Mouse (Mus musculus): ENCODE measurements around the gene Dhx37.
"Not testable (repeated sequence)": the region's sequence is repeated elsewhere in the genome, so short reads cannot be mapped to it uniquely, and the experiment has no call there.

Gene Dhx37

DNA sequence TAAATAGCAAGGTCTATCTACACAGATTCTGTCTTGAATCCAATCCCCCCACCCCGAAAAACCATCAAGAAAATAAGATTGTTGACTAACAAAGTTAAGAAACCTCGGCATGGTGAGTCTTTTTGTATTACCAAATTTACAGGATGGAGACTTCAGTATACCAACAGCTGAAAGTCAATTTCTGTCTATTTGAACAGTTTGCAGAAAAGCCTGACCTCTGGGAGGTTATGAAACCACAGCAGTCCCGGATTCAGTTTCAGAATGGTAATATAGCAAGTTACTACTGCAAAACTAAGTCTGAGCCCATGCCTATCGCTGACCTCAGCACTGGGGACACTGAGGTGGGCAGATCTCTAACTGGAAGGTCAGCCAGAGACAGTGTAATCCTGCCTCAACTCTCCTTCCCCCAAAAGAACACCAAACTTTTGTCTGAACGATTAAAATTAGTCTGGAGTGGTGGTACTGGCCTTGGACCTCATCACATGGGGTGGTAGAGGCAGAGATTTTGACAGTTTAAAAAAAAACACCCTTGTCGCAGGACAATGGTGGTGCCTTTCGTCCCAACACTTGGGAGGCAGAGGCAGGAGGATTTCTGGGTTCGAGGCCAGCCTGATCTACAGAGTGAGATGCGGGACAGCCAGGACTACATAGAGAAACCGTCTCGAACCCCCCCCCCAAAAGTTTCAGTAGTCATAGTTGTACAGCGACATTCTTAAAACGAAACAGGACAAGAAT lies 45.4 kb downstream of the Dhx37 start:
- DNase-seq: no peak

DNA sequence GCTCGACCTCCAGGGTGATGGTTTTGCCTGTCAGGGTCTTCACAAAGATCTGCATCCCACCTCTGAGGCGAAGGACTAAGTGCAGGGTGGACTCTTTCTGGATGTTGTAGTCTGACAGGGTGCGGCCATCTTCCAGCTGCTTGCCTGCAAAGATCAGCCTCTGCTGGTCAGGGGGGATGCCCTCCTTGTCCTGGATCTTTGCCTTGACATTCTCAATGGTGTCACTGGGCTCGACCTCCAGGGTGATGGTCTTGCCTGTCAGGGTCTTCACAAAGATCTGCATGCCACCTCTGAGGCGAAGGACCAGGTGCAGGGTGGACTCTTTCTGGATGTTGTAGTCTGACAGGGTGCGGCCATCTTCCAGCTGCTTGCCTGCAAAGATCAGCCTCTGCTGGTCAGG lies 46.6 kb downstream of the Dhx37 start:
- not testable (repeated sequence) for DNase-seq

- no peak for DNase-seq
These were observed 48.5 kb downstream of the Dhx37 start for GRCm38 (mm10) chr5:125385215-125385940.

- DNase-seq: no peak
These were observed 49.3 kb downstream of the Dhx37 start for GRCm38 (mm10) chr5:125384512-125385214.

DNA sequence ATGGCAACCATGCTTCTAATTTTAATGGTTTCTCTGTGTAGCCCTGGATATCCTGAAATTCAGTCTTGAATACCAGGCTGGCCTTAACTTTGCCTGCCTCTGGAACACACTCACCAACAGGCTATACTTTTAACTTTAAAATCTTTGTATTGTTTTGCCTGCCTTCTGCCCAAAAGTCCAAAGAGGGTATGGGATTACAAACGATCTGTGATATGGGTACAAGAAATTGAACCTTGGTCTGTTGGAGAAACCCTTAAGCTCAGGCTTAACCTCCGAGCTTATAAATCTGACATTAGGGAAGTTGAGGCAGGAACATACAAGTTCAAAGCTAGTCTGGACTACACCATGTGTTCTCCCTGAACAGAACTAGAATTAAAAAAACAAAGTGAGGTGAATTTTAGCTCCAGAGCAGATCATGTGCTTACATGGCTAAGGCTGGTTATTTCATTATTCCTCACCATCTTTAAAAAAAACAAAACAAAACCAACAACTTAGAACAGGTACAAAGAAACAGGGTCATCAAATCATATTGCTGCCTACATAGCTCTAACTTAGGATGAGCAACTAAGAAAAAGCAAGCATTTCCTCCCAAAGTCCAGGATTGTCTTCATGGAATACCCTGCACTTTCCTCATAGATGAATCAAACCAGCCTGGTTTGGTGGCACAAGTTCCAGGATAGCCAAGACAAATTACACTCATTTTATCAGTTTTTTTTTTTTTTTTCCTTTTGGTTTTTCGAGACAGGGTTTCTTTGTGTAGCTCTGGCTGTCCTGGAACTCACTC lies 50.1 kb downstream of the Dhx37 start:
- DNase-seq: no peak

GRCm38 (mm10) chr5:125382673-125383558 lies 51.0 kb downstream of the Dhx37 start:
- peak in 1 of 2 experiments; percentile 49 for DNase-seq

DNA sequence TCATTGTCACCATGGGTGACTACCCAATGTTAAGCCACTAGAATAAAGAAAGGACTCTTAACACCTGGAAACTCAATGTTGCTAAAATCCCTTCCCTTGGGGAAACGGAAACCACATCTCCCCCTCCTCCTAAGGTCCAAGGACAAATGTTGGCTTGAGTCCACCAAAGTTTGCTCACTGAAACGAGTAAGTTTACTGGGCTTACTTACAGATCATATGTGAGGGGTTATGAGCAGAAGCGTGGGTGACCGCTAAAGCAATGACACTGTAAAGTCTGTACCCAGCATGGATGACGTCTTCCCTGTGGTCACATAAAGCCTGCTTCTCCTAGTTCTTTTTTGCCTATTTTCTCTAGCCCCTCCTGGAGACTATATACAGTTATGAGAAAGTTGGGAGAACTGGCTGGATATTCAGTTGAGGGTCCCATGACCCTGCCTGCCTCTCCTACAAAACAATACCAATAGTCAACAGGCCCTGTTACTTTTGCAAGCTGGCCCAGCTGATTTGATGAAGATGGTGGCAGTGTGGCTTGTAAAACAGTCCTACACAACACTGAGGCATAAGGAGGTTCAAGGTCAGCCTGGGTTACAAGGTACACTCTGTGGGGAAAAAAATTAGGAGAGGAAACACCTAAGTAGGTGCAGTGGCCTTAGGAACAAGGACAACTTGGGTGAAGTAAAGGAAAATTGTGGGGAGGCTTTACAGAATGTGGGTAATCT lies 51.8 kb downstream of the Dhx37 start:
- DNase-seq: no peak

- DNase-seq: no peak
These were observed 55.0 kb downstream of the Dhx37 start for GRCm38 (mm10) chr5:125378919-125379318.

DNA sequence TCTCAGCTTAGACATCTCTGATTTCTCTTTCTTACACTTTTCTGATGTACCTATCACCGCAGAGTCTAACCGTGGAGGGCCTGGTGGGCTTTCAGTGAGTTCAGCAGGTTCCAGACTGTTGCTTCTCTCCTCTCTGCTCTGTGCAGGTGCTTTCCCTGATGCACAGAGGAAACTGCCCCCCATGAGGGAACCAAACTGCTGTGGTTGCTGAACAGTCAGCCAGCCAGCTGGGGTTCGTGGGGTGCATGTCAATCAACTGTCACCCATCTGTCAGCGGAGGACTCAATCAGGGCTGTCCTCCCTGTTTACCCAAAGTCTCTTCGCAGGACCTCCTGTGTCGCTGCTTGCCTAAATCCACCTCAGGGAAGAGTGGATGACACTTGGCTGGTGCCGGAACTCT lies 56.7 kb downstream of the Dhx37 start:
- no peak for DNase-seq

- no peak for DNase-seq
These were observed 58.0 kb downstream of the Dhx37 start for GRCm38 (mm10) chr5:125375871-125376270.

GRCm38 (mm10) chr5:125372027-125372426 lies 61.9 kb downstream of the Dhx37 start:
- DNase-seq: no peak

GRCm38 (mm10) chr5:125370950-125371693 lies 62.8 kb downstream of the Dhx37 start:
- no peak for DNase-seq

DNA sequence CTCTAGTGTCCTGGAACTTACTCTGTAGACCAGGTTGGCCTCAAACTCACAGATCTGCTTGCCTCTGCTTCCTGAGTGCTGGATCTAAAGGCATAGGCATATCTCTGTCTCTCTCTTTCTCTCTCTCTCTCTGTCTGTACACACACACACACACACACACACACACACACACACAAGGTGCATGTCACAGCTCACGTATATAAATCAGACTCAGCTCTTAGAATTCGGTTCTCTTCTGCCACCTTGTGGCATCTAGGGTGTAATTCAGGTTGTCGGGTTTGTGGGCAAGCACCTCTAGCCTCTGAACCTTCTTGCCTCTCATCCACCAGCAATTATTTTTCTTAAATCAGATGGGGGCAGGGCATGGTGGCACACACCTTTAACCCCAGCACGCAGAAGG lies 65.4 kb downstream of the Dhx37 start:
- peak in 1 of 2 experiments; percentile 55 for DNase-seq

- DNase-seq: no peak
These were observed 65.8 kb downstream of the Dhx37 start for GRCm38 (mm10) chr5:125368156-125368555.

- no peak for DNase-seq
These were observed 69.0 kb downstream of the Dhx37 start for GRCm38 (mm10) chr5:125364851-125365429.

DNA sequence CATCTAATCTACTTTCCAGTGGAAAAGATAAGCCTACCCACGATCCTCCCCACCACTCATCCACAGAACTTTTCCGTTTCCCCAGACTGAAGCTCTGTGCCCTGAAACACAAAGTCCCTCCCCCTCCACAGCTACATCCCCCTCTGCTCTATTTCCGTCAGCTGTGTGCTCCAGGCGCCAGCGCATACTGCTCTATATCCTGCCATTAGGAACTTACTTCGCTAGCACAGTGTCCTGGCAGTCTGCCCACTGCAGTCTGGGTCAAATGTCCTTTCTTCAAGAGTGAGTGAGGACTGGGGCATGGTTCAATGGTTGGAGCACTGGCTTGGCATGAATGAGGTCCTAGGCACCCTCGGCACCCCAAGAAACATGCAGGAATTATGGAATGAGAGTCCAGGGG lies 70.0 kb downstream of the Dhx37 start:
- DNase-seq: no peak

Data from spleen, adult 18-20 months (tissue).